Mouse (Mus musculus): Measurements from ENCODE around the gene Gm13694. TPM values are rescaled to one million over a fixed set of nuclear protein-coding genes. Genes with fewer than 3 reads are reported as not detected.
"Not testable (repeated sequence)": the region's sequence is repeated elsewhere in the genome, so short reads cannot be mapped to it uniquely, and the experiment has no call there.

The Gm13694 gene
- total RNA-seq, 1 experiment: 3.7 TPM

DNA sequence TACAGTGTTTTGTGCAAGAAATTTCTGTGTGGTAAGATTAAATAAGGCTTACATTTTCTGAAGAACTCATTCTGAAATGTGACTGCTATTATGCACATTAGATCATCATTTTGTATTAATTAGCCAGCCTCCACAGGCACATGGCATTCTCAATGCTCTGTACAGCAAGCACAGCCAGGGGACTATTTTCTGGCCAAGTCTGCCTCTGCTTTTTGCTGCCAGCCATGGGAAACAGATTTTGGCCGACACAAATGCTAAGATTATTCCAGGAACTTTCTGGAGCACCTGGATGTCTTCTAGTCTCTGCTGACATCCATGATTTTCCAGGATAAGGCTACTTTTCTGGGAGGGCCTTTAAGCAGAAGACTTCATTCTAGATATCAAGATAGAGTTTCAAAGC is 30.2 kb downstream of the Gm13694 start:
- H3K4me3 ChIP-seq (ENCODE audit: insufficient read depth in 1 of 2, low read depth in 1 of 2, low read length in 2 of 2, poor library complexity in 1 of 2, severe bottlenecking in 1 of 2): no peak overlapping the region
- TF ChIP-seq MAFK (IDR thresholded peaks at IDR 0.05; ENCODE audit: insufficient read depth, low read depth, low read length): no peak
- no peak for TF ChIP-seq ZNF384 (IDR thresholded peaks at IDR 0.05; ENCODE audit: low read depth, low read length)
- no peak for TF ChIP-seq CHD2 (IDR thresholded peaks at IDR 0.05; ENCODE audit: low read depth, low read length)
- no peak for TF ChIP-seq ZC3H11A (IDR thresholded peaks at IDR 0.05; ENCODE audit: borderline replicate concordance, low read depth, low read length)
- no peak for TF ChIP-seq HCFC1 (IDR thresholded peaks at IDR 0.05; ENCODE audit: borderline replicate concordance, insufficient read depth, low read length)
- H3K9ac ChIP-seq (ENCODE audit: insufficient read depth, low read depth, low read length, poor library complexity, severe bottlenecking): no peak overlapping the region
- H3K4me1 ChIP-seq (ENCODE audit: control insufficient read depth in 2 of 2, insufficient read depth in 2 of 2, low read length in 2 of 2, poor library complexity in 1 of 2): no peaks in the 10 kb centered on the region
- no peaks in the 10 kb centered on the region for H3K9me3 ChIP-seq (ENCODE audit: control insufficient read depth, insufficient read depth, low read depth, low read length)
- in situ Hi-C loops (cut with MboI; ENCODE audit: low sequenced_read_pairs in 2 of 2, unreplicated experiment in 2 of 2): no loop called here
- no peak for DNase-seq (ENCODE audit: low read depth, low spot score)
- no peak overlapping the region for H3K27ac ChIP-seq (ENCODE audit: insufficient read depth, low read depth, low read length, poor library complexity, severe bottlenecking)
- no peaks in the 10 kb centered on the region for H3K36me3 ChIP-seq (ENCODE audit: control insufficient read depth, insufficient read depth, low read length, poor library complexity, severe bottlenecking)

DNA sequence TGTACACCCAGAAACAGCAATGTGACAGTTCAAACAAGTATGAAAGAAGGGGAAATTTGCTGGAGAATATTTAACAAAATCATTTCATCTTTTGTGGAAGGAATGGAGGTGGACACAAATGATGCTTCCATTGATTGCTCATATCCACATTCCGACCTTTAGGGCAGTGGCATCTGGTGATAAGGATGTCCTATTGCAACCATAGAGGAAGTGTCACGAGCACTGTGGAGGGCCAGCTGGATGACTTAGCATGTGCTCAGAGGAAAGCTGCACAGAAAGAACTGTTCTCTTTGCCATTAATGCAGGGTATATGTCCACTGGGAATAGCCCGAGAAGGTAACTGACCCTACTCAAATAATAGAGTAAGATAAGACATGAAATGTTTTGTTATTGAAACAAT is 31.1 kb downstream of the Gm13694 start:
- DNase-seq (ENCODE audit: low read depth, low spot score): no peak
- no peaks in the 10 kb centered on the region for H3K36me3 ChIP-seq (ENCODE audit: control insufficient read depth, insufficient read depth, low read length, poor library complexity, severe bottlenecking)
- in situ Hi-C loops (cut with MboI; ENCODE audit: low sequenced_read_pairs in 2 of 2, unreplicated experiment in 2 of 2): no loop called here
- TF ChIP-seq HCFC1 (IDR thresholded peaks at IDR 0.05; ENCODE audit: borderline replicate concordance, insufficient read depth, low read length) (no peak), ZC3H11A (IDR thresholded peaks at IDR 0.05; ENCODE audit: borderline replicate concordance, low read depth, low read length) (no peak)
- H3K9ac ChIP-seq (ENCODE audit: insufficient read depth, low read depth, low read length, poor library complexity, severe bottlenecking): no peak overlapping the region
- H3K27ac ChIP-seq (ENCODE audit: insufficient read depth, low read depth, low read length, poor library complexity, severe bottlenecking): no peak overlapping the region
- no peak overlapping the region for H3K4me3 ChIP-seq (ENCODE audit: insufficient read depth in 1 of 2, low read depth in 1 of 2, low read length in 2 of 2, poor library complexity in 1 of 2, severe bottlenecking in 1 of 2)
- H3K4me1 ChIP-seq (ENCODE audit: control insufficient read depth in 2 of 2, insufficient read depth in 2 of 2, low read length in 2 of 2, poor library complexity in 1 of 2): no peaks in the 10 kb centered on the region
- no peaks in the 10 kb centered on the region for H3K9me3 ChIP-seq (ENCODE audit: control insufficient read depth, insufficient read depth, low read depth, low read length)

DNA sequence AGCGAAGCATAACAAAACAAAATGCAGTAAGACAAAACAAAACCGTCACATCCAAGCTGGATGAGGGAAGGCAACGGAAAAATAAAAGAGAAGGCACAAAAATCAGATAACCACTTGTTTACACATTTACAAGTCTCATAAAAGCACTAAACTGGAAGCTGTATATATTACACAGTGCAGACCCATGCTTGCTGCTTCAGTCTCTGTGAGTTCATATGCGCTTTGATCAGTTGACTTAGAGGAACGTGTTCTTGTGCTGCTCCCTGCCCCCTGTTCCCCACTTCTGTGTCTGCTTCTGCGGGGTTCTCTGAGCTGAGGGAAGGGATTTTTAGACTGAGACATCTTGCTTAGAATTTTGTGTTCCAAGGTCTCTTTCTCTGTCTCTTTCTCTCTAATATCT is 35.8 kb downstream of the Gm13694 start:
- TF ChIP-seq ZC3H11A (IDR thresholded peaks at IDR 0.05; ENCODE audit: borderline replicate concordance, low read depth, low read length) (no peak), CHD2 (IDR thresholded peaks at IDR 0.05; ENCODE audit: low read depth, low read length) (no peak), ZNF384 (IDR thresholded peaks at IDR 0.05; ENCODE audit: low read depth, low read length) (no peak), MAFK (IDR thresholded peaks at IDR 0.05; ENCODE audit: insufficient read depth, low read depth, low read length) (no peak), HCFC1 (IDR thresholded peaks at IDR 0.05; ENCODE audit: borderline replicate concordance, insufficient read depth, low read length) (no peak)
- in situ Hi-C loops (cut with MboI; ENCODE audit: low sequenced_read_pairs in 2 of 2, unreplicated experiment in 2 of 2): no loop called here
- no peak overlapping the region for H3K27ac ChIP-seq (ENCODE audit: insufficient read depth, low read depth, low read length, poor library complexity, severe bottlenecking)
- H3K9ac ChIP-seq (ENCODE audit: insufficient read depth, low read depth, low read length, poor library complexity, severe bottlenecking): no peak overlapping the region
- DNase-seq (ENCODE audit: low read depth, low spot score): no peak
- no peaks in the 10 kb centered on the region for H3K4me1 ChIP-seq (ENCODE audit: control insufficient read depth in 2 of 2, insufficient read depth in 2 of 2, low read length in 2 of 2, poor library complexity in 1 of 2)
- H3K36me3 ChIP-seq (ENCODE audit: control insufficient read depth, insufficient read depth, low read length, poor library complexity, severe bottlenecking): no peaks in the 10 kb centered on the region
- H3K9me3 ChIP-seq (ENCODE audit: control insufficient read depth, insufficient read depth, low read depth, low read length): no peaks in the 10 kb centered on the region
- no peak overlapping the region for H3K4me3 ChIP-seq (ENCODE audit: insufficient read depth in 1 of 2, low read depth in 1 of 2, low read length in 2 of 2, poor library complexity in 1 of 2, severe bottlenecking in 1 of 2)

DNA sequence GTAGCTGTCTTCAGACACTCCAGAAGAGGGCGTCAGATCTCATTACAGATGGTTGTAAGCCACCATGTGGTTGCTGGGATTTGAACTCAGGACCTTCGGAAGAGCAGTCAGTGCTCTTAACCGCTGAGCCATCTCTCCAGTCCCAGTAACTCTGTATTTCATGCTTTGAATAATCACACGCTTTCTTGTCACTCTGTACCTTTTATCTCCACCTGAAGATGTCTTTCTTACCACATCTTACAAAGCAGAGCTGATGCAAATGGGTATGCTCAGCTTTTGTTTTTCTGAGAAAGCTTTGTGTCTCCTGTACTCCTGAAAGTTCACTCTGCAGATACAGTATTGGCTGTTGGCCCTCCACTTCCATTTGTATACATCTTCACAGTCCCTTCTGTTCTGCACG is 37.6 kb downstream of the Gm13694 start:
- H3K4me3 ChIP-seq (ENCODE audit: insufficient read depth in 1 of 2, low read depth in 1 of 2, low read length in 2 of 2, poor library complexity in 1 of 2, severe bottlenecking in 1 of 2); H3K9me3 ChIP-seq (ENCODE audit: control insufficient read depth, insufficient read depth, low read depth, low read length); H3K9ac ChIP-seq (ENCODE audit: insufficient read depth, low read depth, low read length, poor library complexity, severe bottlenecking); in situ Hi-C loops (cut with MboI; ENCODE audit: low sequenced_read_pairs in 2 of 2, unreplicated experiment in 2 of 2); H3K27ac ChIP-seq (ENCODE audit: insufficient read depth, low read depth, low read length, poor library complexity, severe bottlenecking); H3K4me1 ChIP-seq (ENCODE audit: control insufficient read depth in 2 of 2, insufficient read depth in 2 of 2, low read length in 2 of 2, poor library complexity in 1 of 2); H3K36me3 ChIP-seq (ENCODE audit: control insufficient read depth, insufficient read depth, low read length, poor library complexity, severe bottlenecking); DNase-seq (ENCODE audit: low read depth, low spot score): not testable (repeated sequence)

DNA sequence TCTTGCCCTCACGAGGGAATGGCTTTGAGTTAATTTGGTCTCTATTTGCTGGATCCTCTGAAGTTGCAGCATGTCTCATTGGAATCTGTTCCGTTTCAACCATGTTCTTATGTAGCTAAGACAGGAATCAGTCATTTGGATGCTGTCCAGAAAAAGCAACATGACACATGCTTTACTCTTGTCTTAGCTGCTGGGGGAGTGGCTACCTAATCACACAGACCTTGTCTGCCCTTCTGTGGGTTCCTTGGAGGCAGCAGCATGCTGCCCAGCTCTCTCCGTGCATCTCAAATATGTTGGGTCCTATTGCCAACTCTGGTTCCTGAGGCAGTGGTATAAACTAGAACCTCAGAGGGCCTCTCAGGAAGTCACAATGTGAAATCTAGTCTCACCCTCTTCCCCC is 39.6 kb downstream of the Gm13694 start:
- H3K27ac ChIP-seq (ENCODE audit: insufficient read depth, low read depth, low read length, poor library complexity, severe bottlenecking): no peak overlapping the region
- no peak for DNase-seq (ENCODE audit: low read depth, low spot score)
- in situ Hi-C loops (cut with MboI; ENCODE audit: low sequenced_read_pairs in 2 of 2, unreplicated experiment in 2 of 2): no loop called here

More for the DNA sequence above, 39.6 kb downstream of the Gm13694 start:
- TF ChIP-seq ZNF384 (IDR thresholded peaks at IDR 0.05; ENCODE audit: low read depth, low read length) (no peak), CHD2 (IDR thresholded peaks at IDR 0.05; ENCODE audit: low read depth, low read length) (no peak), ZC3H11A (IDR thresholded peaks at IDR 0.05; ENCODE audit: borderline replicate concordance, low read depth, low read length) (no peak), MAFK (IDR thresholded peaks at IDR 0.05; ENCODE audit: insufficient read depth, low read depth, low read length) (no peak), HCFC1 (IDR thresholded peaks at IDR 0.05; ENCODE audit: borderline replicate concordance, insufficient read depth, low read length) (no peak)
- Histone ChIP-seq H3K36me3 (ENCODE audit: control insufficient read depth, insufficient read depth, low read length, poor library complexity, severe bottlenecking) (no peaks in the 10 kb centered on the region), H3K4me1 (ENCODE audit: control insufficient read depth in 2 of 2, insufficient read depth in 2 of 2, low read length in 2 of 2, poor library complexity in 1 of 2) (no peaks in the 10 kb centered on the region), H3K9ac (ENCODE audit: insufficient read depth, low read depth, low read length, poor library complexity, severe bottlenecking) (no peak overlapping the region), H3K9me3 (ENCODE audit: control insufficient read depth, insufficient read depth, low read depth, low read length) (no peaks in the 10 kb centered on the region), H3K4me3 (ENCODE audit: insufficient read depth in 1 of 2, low read depth in 1 of 2, low read length in 2 of 2, poor library complexity in 1 of 2, severe bottlenecking in 1 of 2) (no peak overlapping the region)

All from ES-E14 (cell line).